Mouse (Mus musculus) kidney, adult 2 months (tissue): ENCODE measurements around the gene Eid2b. TPM values are rescaled to one million over a fixed set of nuclear protein-coding genes. Genes with fewer than 3 reads are reported as not detected.
A peak's percentile ranks its signal among the peaks of the same experiment; 100 is the strongest.

Source experiments
- DNase-seq: peaks from one replicate; pipeline ENCODE4 v3.0.0; 2021
- H3K27ac ChIP-seq: fragments of 200-500 bp; 2 replicates; pipeline ENCODE4 v1.5.1; 2012; ENCODE audit warnings: low read depth, low read length, control low read depth, inconsistent platforms; ENCODE audit not compliant: insufficient read depth
- H3K27me3 ChIP-seq: fragments of 200-500 bp; replicated peaks from 2 replicates; pipeline ENCODE4 v1.6.1; 2012; ENCODE audit warnings: mild to moderate bottlenecking, moderate library complexity, low read length, inconsistent platforms; ENCODE audit not compliant: control insufficient read depth, insufficient read depth
- H3K36me3 ChIP-seq: fragments of 200-500 bp; 2 replicates; pipeline ENCODE4 v1.6.1; 2012; ENCODE audit warnings: mild to moderate bottlenecking, moderate library complexity, low read length, inconsistent platforms; ENCODE audit not compliant: control insufficient read depth, insufficient read depth
- H3K4me1 ChIP-seq: fragments of 200-500 bp; 2 replicates; pipeline ENCODE4 v1.6.1; 2011; ENCODE audit warnings: low read length; ENCODE audit not compliant: control insufficient read depth, insufficient read depth
- H3K4me3 ChIP-seq: fragments of 200-500 bp; 2 replicates; pipeline ENCODE4 v1.5.1; 2011; ENCODE audit warnings: mild to moderate bottlenecking, low read depth, low read length, control low read depth; ENCODE audit not compliant: insufficient read depth
- CTCF ChIP-seq: fragments of 200-500 bp; conservative IDR thresholded peaks from 2 replicates; pipeline ENCODE4 v1.5.1; 2011; ENCODE audit warnings: low read depth, mild to moderate bottlenecking, control low read depth, low read length, moderate library complexity, mixed read lengths; ENCODE audit not compliant: insufficient read depth, insufficient read length
- POLR2A ChIP-seq: fragments of 200-500 bp; IDR thresholded peaks from one replicate; pipeline ENCODE4 v1.6.1; 2011; ENCODE audit warnings: low read depth, low read length, control low read depth
- WGBS: fragments of 180-500 bp; shearing (Covaris S2); methylation state at CpG from one replicate; pipeline ENCODE4 v1.1.7; 2018; 5-methylcytosine and 5-hydroxymethylcytosine counted together
- polyA plus RNA-seq: library from polyadenylated mRNA; depleted of rRNA; stranded (reverse); fragments of >200 nt; gene quantifications from 2 replicates; pipeline ENCODE4 v1.2.3, GENCODE M21; 2012

Gene Eid2b
- polyA plus RNA-seq, 1 experiment: 7.7 TPM

GRCm38 (mm10) chr7:28265391-28265790 is 12.1 kb upstream of the Eid2b start:
- H3K4me3 ChIP-seq: no peak overlapping the region
- TF ChIP-seq POLR2A (no peak), CTCF (no peak)
- no peaks in the 10 kb centered on the region for H3K36me3 ChIP-seq
- H3K4me1 ChIP-seq: 0 out of 2 replicates have a peak, but pooled peaks cover 2% of the 10 kb centered on the region
- no peak for DNase-seq
- 78% methylated on average over 13 of the region's 13 CpGs for WGBS
- H3K27me3 ChIP-seq: no peaks in the 10 kb centered on the region
- no peak overlapping the region for H3K27ac ChIP-seq

GRCm38 (mm10) chr7:28267129-28268041 is 10.2 kb upstream of the Eid2b start, which contains the start of gene Eid2:
Gene Eid2 (plus strand): TSS chr7:28267881.
- 6% methylated on average over 57 of the region's 57 CpGs for WGBS
- no peaks in the 10 kb centered on the region for H3K36me3 ChIP-seq
- peak within 1 kb of the TSS; percentile 54; the same call in 1 of the 2 replicates for H3K27ac ChIP-seq
- DNase-seq: peak; percentile 83
- peak within 1 kb of the TSS; percentile 99 for H3K4me3 ChIP-seq
- 0 out of 2 replicates have a peak, but pooled peaks cover 2% of the 10 kb centered on the region for H3K4me1 ChIP-seq
- TF ChIP-seq POLR2A (peak; percentile 18), CTCF (no peak)
- H3K27me3 ChIP-seq: no peaks in the 10 kb centered on the region

DNA sequence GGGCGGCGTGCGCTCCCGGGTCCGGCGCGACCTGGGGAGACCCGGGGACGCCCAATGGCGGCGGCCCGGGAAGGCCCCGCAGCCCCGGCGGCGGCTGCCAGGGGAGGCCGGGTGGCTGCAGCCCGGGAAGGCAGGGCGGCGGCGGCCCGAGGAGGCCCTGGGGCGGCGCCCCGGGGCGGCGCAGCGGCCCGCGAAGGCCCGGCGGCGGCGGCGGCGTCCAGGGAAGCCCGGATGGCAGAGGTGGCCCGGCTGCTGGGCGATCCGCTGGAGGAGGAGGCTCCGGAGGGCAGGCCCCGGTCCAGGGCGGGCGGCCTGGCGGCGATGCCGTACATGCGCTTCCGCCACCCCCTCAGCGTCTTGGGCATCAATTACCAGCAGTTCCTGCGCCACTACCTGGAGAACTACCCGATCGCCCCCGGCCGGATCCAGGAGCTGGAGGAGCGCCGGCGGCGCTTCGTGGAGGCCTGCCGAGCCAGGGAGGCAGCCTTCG is 9.5 kb upstream of the Eid2b start:
- H3K36me3 ChIP-seq: no peaks in the 10 kb centered on the region
- TF ChIP-seq CTCF: no peak
- TF ChIP-seq POLR2A: no peak
- no peaks in the 10 kb centered on the region for H3K27me3 ChIP-seq
- peak; percentile 67 for DNase-seq
- H3K27ac ChIP-seq: peak overlapping the region; percentile 54; the same call in 1 of the 2 replicates
- peak overlapping the region; percentile 99 for H3K4me3 ChIP-seq
- 0 out of 2 replicates have a peak, but pooled peaks cover 2% of the 10 kb centered on the region for H3K4me1 ChIP-seq
- WGBS: 6% methylated on average over 53 of the region's 62 CpGs

DNA sequence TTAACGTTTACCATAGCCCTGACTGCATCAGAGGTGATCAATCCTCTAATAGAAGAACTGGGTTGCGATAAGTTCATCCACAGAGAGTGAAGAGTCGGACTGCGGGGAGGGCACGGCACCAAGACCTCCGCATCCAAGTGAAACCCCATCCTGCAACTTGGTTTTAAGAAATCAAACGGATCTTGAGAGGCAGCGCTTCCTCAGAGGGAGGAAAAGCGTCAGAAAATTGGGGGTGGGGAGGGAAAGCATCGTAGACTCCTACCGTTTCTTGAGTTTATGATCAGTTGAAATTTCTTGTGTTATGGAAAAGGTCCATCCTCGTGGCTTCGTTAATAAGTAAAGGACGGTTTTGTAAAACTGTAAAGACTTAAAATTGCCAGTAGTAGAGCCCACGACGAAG is 9.0 kb upstream of the Eid2b start:
- 19% methylated on average over 16 of the region's 16 CpGs for WGBS
- TF ChIP-seq POLR2A: no peak
- TF ChIP-seq CTCF: no peak
- no peaks in the 10 kb centered on the region for H3K36me3 ChIP-seq
- no peak for DNase-seq
- peak overlapping the region; percentile 99 for H3K4me3 ChIP-seq
- no peak overlapping the region for H3K27ac ChIP-seq
- 0 out of 2 replicates have a peak, but pooled peaks cover 2% of the 10 kb centered on the region for H3K4me1 ChIP-seq
- H3K27me3 ChIP-seq: no peaks in the 10 kb centered on the region

- no peak overlapping the region for H3K4me3 ChIP-seq
- no peak for DNase-seq
- H3K27me3 ChIP-seq: no peaks in the 10 kb centered on the region
- H3K36me3 ChIP-seq: no peaks in the 10 kb centered on the region
- 92% methylated on average over 12 of the region's 12 CpGs for WGBS
- TF ChIP-seq CTCF: no peak
- TF ChIP-seq POLR2A: no peak
- 0 out of 2 replicates have a peak, but pooled peaks cover 2% of the 10 kb centered on the region for H3K4me1 ChIP-seq
- no peak overlapping the region for H3K27ac ChIP-seq
Measured at GRCm38 (mm10) chr7:28269355-28269754, 8.2 kb upstream of the Eid2b start.

GRCm38 (mm10) chr7:28271761-28272160 is 5.8 kb upstream of the Eid2b start:
- WGBS: 75% methylated on average over 3 of the region's 3 CpGs
- no peaks in the 10 kb centered on the region for H3K36me3 ChIP-seq
- no peak for DNase-seq
- H3K4me3 ChIP-seq: no peak overlapping the region
- no peaks in the 10 kb centered on the region for H3K27me3 ChIP-seq
- 0 out of 2 replicates have a peak, but pooled peaks cover 2% of the 10 kb centered on the region for H3K4me1 ChIP-seq
- H3K27ac ChIP-seq: no peak overlapping the region
- TF ChIP-seq POLR2A (no peak), CTCF (no peak)

GRCm38 (mm10) chr7:28277237-28277614 is 313 bp upstream of the Eid2b start:
- no peak for DNase-seq
- 58% methylated on average over 8 of the region's 8 CpGs for WGBS
- no peak overlapping the region for H3K27ac ChIP-seq
- H3K4me1 ChIP-seq: peaks cover 5% of the 10 kb centered on the region; the same call in 1 of the 2 replicates
- no peak for TF ChIP-seq CTCF
- no peak for TF ChIP-seq POLR2A
- no peaks in the 10 kb centered on the region for H3K36me3 ChIP-seq
- H3K27me3 ChIP-seq: no peaks in the 10 kb centered on the region
- H3K4me3 ChIP-seq: no peak overlapping the region
